Mouse (Mus musculus): Measurements from ENCODE around the gene H2al1j.
"Not testable (repeated sequence)": the region's sequence is repeated elsewhere in the genome, so short reads cannot be mapped to it uniquely, and the experiment has no call there.

Gene H2al1j

DNA sequence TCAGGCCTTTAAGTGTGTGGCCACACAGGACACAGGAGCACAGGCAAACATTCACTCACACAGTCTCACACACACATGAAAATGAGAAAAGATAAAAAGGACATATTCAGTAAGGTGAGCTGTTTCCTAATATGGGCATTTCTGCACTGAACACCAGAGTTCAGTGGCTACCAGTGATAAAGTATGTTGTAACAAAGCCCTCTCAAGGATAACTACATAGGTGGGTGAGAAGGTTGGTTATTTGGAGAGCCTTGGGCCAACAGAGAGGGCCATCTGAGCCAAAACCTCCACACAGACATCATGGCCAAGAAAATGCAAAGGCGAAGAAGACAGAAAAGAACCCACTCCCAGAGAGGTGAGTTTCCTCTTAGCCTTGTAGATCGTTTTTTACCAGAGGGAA lies at the start of gene H2al1j:
TSS of gene H2al1j (plus strand) at position 301 of the 400 bp plus-strand sequence.
- DNase-seq (ENCODE audit: low spot score): not testable (repeated sequence)

DNA sequence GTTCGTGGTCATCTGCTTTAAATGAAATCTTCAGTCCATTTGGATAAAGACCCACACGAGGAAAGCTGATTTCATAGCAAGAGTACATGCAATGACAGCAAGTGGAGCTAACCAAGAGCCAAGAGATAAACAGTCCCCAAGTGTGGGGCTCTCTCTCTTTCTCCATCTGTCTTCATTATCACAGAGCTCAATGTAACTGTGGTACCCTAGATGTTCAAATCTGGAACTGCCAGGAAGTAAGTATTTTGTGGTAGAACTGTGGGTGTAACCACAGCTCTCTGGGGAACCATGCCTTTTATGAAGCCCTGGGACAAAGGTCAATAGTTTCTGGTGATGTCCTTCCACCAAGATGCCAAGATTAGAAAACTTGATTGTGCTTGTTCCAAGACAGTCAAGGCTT lies 46.9 kb upstream of the H2al1j start:
- no peak for DNase-seq (ENCODE audit: low spot score)

DNA sequence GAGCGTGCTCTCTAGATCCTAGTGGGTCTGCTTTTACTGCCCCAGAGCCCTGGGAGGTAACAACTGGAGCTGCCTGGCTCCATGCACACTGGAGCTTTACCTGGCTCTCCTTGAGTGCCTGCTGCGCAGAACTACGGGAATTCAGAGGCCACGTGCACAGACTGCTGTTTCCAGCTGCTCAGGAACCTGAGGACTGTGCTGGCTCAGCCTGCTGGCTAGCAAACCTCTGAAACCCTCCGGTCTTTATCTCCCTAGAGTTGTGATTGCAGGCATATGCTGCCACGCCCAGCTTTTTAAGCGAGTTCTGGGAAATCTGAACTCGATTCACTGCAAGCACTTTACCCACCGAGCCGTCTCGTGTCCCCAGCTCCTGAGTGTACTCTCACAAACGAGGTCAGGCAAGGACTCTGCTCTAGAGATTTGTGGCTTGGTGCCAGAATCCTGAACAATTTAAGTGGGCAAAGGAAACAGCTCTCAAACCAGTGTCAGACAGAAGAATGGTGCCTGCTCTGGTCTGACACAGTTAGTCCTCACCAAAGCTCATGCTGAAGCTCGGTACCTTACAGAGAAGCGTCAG lies 39.2 kb upstream of the H2al1j start:
- DNase-seq (ENCODE audit: low spot score): no peak

DNA sequence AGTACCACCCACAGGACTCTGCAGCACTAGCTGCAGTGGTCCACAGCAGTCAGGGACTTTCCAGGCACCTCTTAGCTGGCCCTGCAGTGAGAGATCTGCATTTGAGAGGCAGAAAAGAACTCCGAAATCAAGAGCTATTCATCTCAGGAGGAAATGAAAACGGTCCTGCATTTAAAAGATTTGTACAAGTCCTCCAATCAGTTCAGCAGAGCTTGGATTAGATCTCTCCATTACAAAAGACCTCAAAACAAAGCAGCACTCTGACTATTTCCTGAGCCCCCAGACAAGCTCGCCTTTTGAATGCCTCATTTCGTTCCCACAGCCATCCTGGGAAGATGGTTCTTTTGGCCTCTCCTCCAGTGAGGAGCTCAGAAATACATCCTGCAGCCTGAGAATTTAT lies 38.4 kb upstream of the H2al1j start:
- DNase-seq (ENCODE audit: low spot score): no peak

DNA sequence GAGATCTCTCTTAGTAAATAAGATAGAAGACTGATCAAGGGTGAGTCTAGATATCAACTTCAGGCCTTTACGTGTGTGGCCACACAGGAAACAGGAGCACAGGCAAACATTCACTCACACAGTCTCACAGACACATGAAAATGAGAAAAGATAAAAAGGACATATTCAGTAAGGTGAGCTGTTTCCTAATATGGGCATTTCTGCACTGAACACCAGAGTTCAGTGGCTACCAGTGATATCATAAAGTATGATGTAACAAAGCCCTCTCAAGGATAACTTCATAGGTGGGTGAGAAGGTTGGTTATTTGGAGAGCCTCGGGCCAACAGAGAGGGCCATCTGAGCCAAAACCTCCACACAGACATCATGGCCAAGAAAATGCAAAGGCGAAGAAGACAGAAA lies 28.7 kb upstream of the H2al1j start, which contains the start of gene H2al1a:
TSS of gene H2al1a (plus strand) at position 301 of the 400 bp plus-strand sequence.
- DNase-seq (ENCODE audit: low spot score): not testable (repeated sequence)

DNA sequence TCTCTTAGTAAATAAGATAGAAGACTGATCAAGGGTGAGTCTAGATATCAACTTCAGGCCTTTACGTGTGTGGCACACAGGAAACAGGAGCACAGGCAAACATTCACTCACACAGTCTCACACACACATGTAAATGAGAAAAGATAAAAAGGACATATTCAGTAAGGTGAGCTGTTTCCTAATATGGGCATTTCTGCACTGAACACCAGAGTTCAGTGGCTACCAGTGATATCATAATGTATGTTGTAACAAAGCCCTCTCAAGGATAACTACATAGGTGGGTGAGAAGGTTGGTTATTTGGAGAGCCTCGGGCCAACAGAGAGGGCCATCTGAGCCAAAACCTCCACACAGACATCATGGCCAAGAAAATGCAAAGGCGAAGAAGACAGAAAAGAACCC lies 25.5 kb upstream of the H2al1j start, which contains the start of gene H2al1b:
TSS of gene H2al1b (plus strand) at position 301 of the 400 bp plus-strand sequence.
- DNase-seq (ENCODE audit: low spot score): not testable (repeated sequence)

DNA sequence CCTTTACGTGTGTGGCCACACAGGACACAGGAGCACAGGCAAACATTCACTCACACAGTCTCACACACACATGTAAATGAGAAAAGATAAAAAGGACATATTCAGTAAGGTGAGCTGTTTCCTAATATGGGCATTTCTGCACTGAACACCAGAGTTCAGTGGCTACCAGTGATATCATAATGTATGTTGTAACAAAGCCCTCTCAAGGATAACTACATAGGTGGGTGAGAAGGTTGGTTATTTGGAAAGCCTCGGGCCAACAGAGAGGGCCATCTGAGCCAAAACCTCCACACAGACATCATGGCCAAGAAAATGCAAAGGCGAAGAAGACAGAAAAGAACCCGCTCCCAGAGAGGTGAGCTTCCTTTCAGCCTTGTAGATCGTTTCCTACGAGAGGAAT lies 22.3 kb upstream of the H2al1j start, which contains the start of gene H2al1c:
TSS of gene H2al1c (plus strand) at position 301 of the 400 bp plus-strand sequence.
- not testable (repeated sequence) for DNase-seq (ENCODE audit: low spot score)

DNA sequence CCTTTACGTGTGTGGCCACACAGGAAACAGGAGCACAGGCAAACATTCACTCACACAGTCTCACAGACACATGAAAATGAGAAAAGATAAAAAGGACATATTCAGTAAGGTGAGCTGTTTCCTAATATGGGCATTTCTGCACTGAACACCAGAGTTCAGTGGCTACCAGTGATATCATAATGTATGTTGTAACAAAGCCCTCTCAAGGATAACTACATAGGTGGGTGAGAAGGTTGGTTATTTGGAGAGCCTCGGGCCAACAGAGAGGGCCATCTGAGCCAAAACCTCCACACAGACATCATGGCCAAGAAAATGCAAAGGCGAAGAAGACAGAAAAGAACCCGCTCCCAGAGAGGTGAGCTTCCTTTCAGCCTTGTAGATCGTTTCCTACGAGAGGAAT lies 19.1 kb upstream of the H2al1j start, which contains the start of gene H2al1d:
TSS of gene H2al1d (plus strand) at position 301 of the 400 bp plus-strand sequence.
- DNase-seq (ENCODE audit: low spot score): not testable (repeated sequence)

DNA sequence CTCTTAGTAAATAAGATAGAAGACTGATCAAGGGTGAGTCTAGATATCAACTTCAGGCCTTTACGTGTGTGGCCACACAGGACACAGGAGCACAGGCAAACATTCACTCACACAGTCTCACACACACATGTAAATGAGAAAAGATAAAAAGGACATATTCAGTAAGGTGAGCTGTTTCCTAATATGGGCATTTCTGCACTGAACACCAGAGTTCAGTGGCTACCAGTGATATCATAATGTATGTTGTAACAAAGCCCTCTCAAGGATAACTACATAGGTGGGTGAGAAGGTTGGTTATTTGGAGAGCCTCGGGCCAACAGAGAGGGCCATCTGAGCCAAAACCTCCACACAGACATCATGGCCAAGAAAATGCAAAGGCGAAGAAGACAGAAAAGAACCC lies 16.0 kb upstream of the H2al1j start, which contains the start of gene H2al1e:
TSS of gene H2al1e (plus strand) at position 301 of the 400 bp plus-strand sequence.
- DNase-seq (ENCODE audit: low spot score): not testable (repeated sequence)

DNA sequence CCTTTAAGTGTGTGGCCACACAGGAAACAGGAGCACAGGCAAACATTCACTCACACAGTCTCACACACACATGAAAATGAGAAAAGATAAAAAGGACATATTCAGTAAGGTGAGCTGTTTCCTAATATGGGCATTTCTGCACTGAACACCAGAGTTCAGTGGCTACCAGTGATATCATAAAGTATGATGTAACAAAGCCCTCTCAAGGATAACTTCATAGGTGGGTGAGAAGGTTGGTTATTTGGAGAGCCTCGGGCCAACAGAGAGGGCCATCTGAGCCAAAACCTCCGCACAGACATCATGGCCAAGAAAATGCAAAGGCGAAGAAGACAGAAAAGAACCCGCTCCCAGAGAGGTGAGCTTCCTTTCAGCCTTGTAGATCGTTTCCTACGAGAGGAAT lies 12.8 kb upstream of the H2al1j start, which contains the start of gene H2al1f:
TSS of gene H2al1f (plus strand) at position 301 of the 400 bp plus-strand sequence.
- DNase-seq (ENCODE audit: low spot score): not testable (repeated sequence)

DNA sequence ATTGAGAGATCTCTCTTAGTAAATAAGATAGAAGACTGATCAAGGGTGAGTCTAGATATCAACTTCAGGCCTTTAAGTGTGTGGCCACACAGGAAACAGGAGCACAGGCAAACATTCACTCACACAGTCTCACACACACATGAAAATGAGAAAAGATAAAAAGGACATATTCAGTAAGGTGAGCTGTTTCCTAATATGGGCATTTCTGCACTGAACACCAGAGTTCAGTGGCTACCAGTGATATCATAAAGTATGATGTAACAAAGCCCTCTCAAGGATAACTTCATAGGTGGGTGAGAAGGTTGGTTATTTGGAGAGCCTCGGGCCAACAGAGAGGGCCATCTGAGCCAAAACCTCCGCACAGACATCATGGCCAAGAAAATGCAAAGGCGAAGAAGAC lies 9.7 kb upstream of the H2al1j start, which contains the start of gene H2al1g:
TSS of gene H2al1g (plus strand) at position 301 of the 400 bp plus-strand sequence.
- DNase-seq (ENCODE audit: low spot score): not testable (repeated sequence)

DNA sequence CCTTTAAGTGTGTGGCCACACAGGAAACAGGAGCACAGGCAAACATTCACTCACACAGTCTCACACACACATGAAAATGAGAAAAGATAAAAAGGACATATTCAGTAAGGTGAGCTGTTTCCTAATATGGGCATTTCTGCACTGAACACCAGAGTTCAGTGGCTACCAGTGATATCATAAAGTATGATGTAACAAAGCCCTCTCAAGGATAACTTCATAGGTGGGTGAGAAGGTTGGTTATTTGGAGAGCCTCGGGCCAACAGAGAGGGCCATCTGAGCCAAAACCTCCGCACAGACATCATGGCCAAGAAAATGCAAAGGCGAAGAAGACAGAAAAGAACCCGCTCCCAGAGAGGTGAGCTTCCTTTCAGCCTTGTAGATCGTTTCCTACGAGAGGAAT lies 6.4 kb upstream of the H2al1j start, which contains the start of gene H2al1h:
TSS of gene H2al1h (plus strand) at position 301 of the 400 bp plus-strand sequence.
- DNase-seq (ENCODE audit: low spot score): not testable (repeated sequence)

DNA sequence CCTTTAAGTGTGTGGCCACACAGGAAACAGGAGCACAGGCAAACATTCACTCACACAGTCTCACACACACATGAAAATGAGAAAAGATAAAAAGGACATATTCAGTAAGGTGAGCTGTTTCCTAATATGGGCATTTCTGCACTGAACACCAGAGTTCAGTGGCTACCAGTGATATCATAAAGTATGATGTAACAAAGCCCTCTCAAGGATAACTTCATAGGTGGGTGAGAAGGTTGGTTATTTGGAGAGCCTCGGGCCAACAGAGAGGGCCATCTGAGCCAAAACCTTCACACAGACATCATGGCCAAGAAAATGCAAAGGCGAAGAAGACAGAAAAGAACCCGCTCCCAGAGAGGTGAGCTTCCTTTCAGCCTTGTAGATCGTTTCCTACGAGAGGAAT lies 3.3 kb upstream of the H2al1j start, which contains the start of gene H2al1i:
TSS of gene H2al1i (plus strand) at position 301 of the 400 bp plus-strand sequence.
- not testable (repeated sequence) for DNase-seq (ENCODE audit: low spot score)

DNA sequence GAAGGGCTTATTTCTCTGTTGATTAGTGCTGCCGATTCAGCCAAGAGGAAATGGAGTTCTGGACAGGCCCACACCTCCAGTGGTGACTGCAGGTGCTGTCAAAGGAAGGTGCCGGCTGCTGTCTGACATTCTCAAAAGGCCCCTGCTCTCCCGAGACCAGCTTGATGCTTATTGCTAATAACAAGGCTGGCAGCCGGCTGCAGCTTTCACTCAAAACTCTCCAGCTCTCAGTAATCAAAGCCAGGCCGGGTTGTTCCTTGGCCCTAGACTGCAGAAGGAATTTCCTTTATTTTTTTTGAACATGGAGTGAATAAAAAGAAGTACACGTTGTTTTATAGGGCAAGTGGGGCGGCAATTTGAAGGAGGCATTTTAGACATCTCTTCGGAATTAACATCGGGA lies 18.1 kb downstream of the H2al1j start:
- DNase-seq (ENCODE audit: low spot score): no peak

DNA sequence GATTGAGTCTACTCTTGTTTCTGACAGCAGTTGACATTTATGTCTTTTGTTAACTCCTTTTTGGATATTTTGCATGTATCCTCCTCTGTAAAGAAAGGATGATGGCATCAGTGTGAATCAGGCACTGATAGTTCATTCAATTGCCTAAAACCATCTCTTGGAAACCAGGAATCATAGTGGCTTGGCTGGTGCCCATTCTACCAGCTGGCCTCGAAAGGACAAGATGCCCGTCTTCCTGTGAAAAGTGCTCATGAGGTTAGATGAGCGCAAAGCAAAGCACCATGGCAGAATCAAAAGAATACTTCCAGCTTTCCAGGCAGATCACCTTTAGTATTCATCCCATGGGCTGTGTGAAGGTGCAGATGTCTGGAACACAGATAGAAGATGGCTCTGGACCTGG lies 19.1 kb downstream of the H2al1j start:
- no peak for DNase-seq (ENCODE audit: low spot score)

DNA sequence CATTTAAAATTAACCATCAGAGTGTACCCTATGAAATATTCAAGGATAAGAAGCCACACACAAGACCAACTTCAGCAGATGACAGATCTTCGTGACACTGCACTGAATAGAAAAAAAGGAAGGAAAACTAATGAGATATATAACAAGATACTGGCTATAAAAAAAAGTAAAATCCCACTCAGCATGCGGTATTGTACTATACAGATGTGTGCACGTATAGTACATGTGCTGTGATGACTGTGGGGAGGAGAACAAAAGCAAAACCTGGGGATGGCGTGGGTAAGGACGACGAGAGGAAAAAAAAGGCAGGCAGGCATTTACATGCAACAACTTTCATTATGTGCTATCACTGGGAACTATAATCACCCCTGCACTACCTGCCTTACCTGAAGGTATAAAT lies 33.2 kb downstream of the H2al1j start:
- no peak for DNase-seq (ENCODE audit: low spot score)

DNA sequence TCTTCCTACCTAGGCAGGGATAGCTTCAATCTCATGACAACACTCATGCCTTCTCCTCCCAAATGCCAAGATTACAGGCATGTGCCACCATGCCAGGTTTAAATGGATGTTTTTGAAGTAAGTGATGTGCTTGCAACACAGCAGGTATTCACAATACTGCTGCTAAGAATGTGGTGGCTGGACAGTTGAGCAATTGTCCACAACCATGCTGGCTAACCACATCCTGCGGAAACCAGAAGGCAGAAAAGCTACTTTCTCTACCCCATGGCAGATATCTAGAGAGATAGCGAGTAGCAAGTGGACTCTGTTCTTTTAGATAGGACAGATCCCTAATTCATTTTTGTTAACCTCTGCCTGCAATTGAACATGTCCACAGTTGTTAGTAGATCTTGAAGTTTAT lies 33.6 kb downstream of the H2al1j start:
- no peak for DNase-seq (ENCODE audit: low spot score)

DNA sequence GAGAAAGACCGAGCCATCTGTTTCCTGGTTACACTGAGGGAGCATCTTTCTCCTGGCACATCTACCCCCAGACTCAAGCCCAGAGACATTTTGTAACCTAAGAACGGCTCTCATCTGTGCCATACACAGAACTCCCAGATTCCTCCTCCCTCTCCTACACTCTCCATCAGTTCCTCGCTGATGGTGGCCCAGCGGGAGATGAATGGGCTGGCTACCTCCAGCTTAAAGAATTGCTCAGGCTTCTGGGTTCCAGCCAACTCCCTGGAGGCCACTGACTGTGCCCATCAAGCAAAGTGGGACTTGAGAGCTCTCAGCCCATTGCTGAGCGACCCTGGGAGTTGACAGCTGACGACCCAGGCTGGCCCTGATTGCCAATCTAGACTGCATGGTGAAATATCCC lies 36.3 kb downstream of the H2al1j start:
- DNase-seq (ENCODE audit: low spot score): no peak

DNA sequence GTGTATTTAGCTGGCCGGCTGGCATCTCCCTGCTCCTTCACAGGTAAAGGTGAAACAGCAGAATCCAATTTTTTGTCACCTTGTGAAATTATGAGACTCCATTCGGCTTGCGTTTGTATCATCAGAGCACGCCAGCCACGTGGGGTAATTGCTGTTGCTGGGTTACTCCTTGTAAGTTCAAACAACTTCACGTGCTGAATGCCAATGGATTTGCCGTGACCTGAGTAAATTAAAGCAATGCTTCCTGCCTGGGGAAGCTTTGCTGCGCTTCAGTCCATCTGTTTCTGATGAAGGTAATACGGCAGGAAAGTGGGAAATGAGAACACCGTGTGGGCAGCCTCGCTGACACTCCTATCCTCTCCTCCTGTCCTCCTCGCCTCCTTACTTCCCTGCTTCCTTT lies 37.5 kb downstream of the H2al1j start:
- DNase-seq (ENCODE audit: low spot score): no peak

Measured in urinary bladder, postnatal 10 days (tissue).